Mouse (Mus musculus): Measurements from ENCODE around the gene Zfp454.

GRCm38 (mm10) chr11:50892441-50892840 is 5.0 kb upstream of the Zfp454 start:
- TF ChIP-seq ELF1 (IDR thresholded peaks at IDR 0.05; ENCODE audit: low read depth, low read length) = no peak
- no peak for TF ChIP-seq CTCF (IDR thresholded peaks at IDR 0.05 in 2 of 3, conservative IDR thresholded peaks at IDR 0.05 in 1 of 3; ENCODE audit: control insufficient read depth in 1 of 3, insufficient read depth in 1 of 3, low read depth in 2 of 3, low read length in 3 of 3, poor library complexity in 1 of 3, severe bottlenecking in 1 of 3)
- TF ChIP-seq POLR2AphosphoS2 (IDR thresholded peaks at IDR 0.05; ENCODE audit: low read length) = no peak
- no peak for TF ChIP-seq ETS1 (IDR thresholded peaks at IDR 0.05; ENCODE audit: low read depth, low read length)
- no peak for TF ChIP-seq POLR2A (IDR thresholded peaks at IDR 0.05; ENCODE audit: control insufficient read depth in 1 of 2, insufficient read depth in 1 of 2, low read depth in 1 of 2, low read length in 2 of 2, poor library complexity in 1 of 2)
- TF ChIP-seq ZC3H11A (IDR thresholded peaks at IDR 0.05; ENCODE audit: low read depth, low read length) = no peak
- TF ChIP-seq POLR2AphosphoS5 (IDR thresholded peaks at IDR 0.05; ENCODE audit: borderline replicate concordance, low read depth, low read length) = no peak
- TF ChIP-seq GATA1 (IDR thresholded peaks at IDR 0.05; ENCODE audit: low read depth, low read length) = no peak
- no peak for TF ChIP-seq SMC3 (IDR thresholded peaks at IDR 0.05; ENCODE audit: low read depth, low read length)
- TF ChIP-seq NRF1 (IDR thresholded peaks at IDR 0.05; ENCODE audit: insufficient read depth, low read depth, low read length, poor library complexity, severe bottlenecking) = no peak
- no peak for TF ChIP-seq CHD2 (IDR thresholded peaks at IDR 0.05; ENCODE audit: low read length)
- TF ChIP-seq ZMIZ1 (IDR thresholded peaks at IDR 0.05; ENCODE audit: low read depth, low read length) = no peak
- no peak for TF ChIP-seq TCF12 (IDR thresholded peaks at IDR 0.05; ENCODE audit: low read depth, low read length)

Measured in MEL (cell line).